Mouse (Mus musculus): ENCODE data around the gene Med31. TPM values are rescaled to one million over a fixed set of nuclear protein-coding genes. Genes with fewer than 3 reads are reported as not detected.

Med31 gene
- polyA plus RNA-seq, 1 experiment from 2014 or later, result 29.8 TPM

Other genes starting within 250 kb of the Med31 start
- 0.16 and 0.25 TPM in 2 replicates for gene Aipl1, start 178.1 kb downstream of the Med31 start, polyA plus RNA-seq (2014; fragmentation: Nextera tagmentation; extraction: Ambion mirVana)
- 74.9 and 78.5 TPM in 2 replicates for gene Pimreg, start 173.6 kb downstream of the Med31 start, polyA plus RNA-seq (2014; fragmentation: Nextera tagmentation; extraction: Ambion mirVana)
- 0.08 and 0.31 TPM in 2 replicates for gene Pitpnm3, start 79.8 kb downstream of the Med31 start, polyA plus RNA-seq (2014; fragmentation: Nextera tagmentation; extraction: Ambion mirVana)
- gene Gm43951, start 8.8 kb downstream of the Med31 start, polyA plus RNA-seq (2014; fragmentation: Nextera tagmentation; extraction: Ambion mirVana), result not detected in 2 replicates
- 6.9 and 8.6 TPM in 2 replicates for gene 4933427D14Rik, start 8.1 kb downstream of the Med31 start, polyA plus RNA-seq (2014; fragmentation: Nextera tagmentation; extraction: Ambion mirVana)
- gene Txndc17, start 8.0 kb downstream of the Med31 start, polyA plus RNA-seq (2014; fragmentation: Nextera tagmentation; extraction: Ambion mirVana), result 144 and 153 TPM in 2 replicates
- not detected in 2 replicates for gene Slc13a5, start 51.6 kb upstream of the Med31 start, polyA plus RNA-seq (2014; fragmentation: Nextera tagmentation; extraction: Ambion mirVana)
- gene Xaf1, start 86.0 kb upstream of the Med31 start, polyA plus RNA-seq (2014; fragmentation: Nextera tagmentation; extraction: Ambion mirVana), result 2.7 and 2.8 TPM in 2 replicates
- gene Fbxo39, start 98.9 kb upstream of the Med31 start, polyA plus RNA-seq (2014; fragmentation: Nextera tagmentation; extraction: Ambion mirVana), result not detected in 2 replicates
- 1.1 and 1.3 TPM in 2 replicates for gene Tekt1, start 146.8 kb upstream of the Med31 start, polyA plus RNA-seq (2014; fragmentation: Nextera tagmentation; extraction: Ambion mirVana)
- 22.9 and 24.8 TPM in 2 replicates for gene Smtnl2, start 196.1 kb upstream of the Med31 start, polyA plus RNA-seq (2014; fragmentation: Nextera tagmentation; extraction: Ambion mirVana)
- not detected in 2 replicates for gene Ggt6, start 219.9 kb upstream of the Med31 start, polyA plus RNA-seq (2014; fragmentation: Nextera tagmentation; extraction: Ambion mirVana)
- 263 and 272 TPM in 2 replicates for gene Mybbp1a, start 225.8 kb upstream of the Med31 start, polyA plus RNA-seq (2014; fragmentation: Nextera tagmentation; extraction: Ambion mirVana)

Measured in liver, embryonic 11.5 days (tissue).